Mouse (Mus musculus) kidney, adult 2 months (tissue): ENCODE results near the gene Sgca.

ENCODE experiments used
- CTCF ChIP-seq: fragments of 200-500 bp; conservative IDR thresholded peaks from 2 replicates; pipeline ENCODE4 v1.5.1; 2011; ENCODE audit warnings: low read depth, mild to moderate bottlenecking, control low read depth, low read length, moderate library complexity, mixed read lengths; ENCODE audit not compliant: insufficient read depth, insufficient read length
- POLR2A ChIP-seq: fragments of 200-500 bp; IDR thresholded peaks from one replicate; pipeline ENCODE4 v1.6.1; 2011; ENCODE audit warnings: low read depth, low read length, control low read depth

DNA sequence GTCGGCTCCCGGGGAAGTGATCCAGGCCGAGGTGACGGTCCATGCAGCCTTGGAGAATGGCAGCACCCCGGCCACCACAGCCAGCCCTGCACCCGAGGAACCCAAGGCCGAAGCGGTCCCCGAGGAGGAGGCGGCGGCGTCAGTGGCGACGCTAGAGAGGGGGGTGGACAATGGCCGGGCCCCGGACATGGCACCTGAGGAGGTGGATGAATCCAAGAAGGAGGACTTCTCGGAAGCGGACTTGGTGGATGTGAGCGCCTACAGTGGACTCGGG, 16.3 kb upstream of the Sgca start:
- no peak for TF ChIP-seq CTCF
- no peak for TF ChIP-seq POLR2A
